Mouse (Mus musculus) kidney, embryonic 14.5 days (tissue): ENCODE measurements around the gene Nfic. TPM values are rescaled to one million over a fixed set of nuclear protein-coding genes. Genes with fewer than 3 reads are reported as not detected.

Source experiments
- ATAC-seq: fragments of 200-750 bp; cut with Nextera tagmentation; 2 replicates; pipeline ENCODE4 v1.8.0; 2017; ENCODE audit warnings: moderate number of reproducible peaks, mild to moderate bottlenecking, moderate TSS enrichment, moderate library complexity; ENCODE audit not compliant: low FRiP score, low TSS enrichment
- H3K27ac ChIP-seq: fragments of 300-500 bp; sonication (generic); 2 replicates; pipeline ENCODE4 v1.5.1; 2014; ENCODE audit warnings: low read depth, mild to moderate bottlenecking, low read length, moderate library complexity, mixed read lengths
- H3K27me3 ChIP-seq: fragments of 300-500 bp; sonication (generic); 2 replicates; pipeline ENCODE4 v1.6.1; 2014; ENCODE audit warnings: mild to moderate bottlenecking, low read length; ENCODE audit not compliant: control insufficient read depth, insufficient read depth
- H3K36me3 ChIP-seq: fragments of 300-500 bp; sonication (generic); 2 replicates; pipeline ENCODE4 v1.6.1; 2014; ENCODE audit warnings: low read length, mixed read lengths; ENCODE audit not compliant: control insufficient read depth, insufficient read depth
- H3K4me1 ChIP-seq: fragments of 300-500 bp; sonication (generic); 2 replicates; pipeline ENCODE4 v1.6.1; 2014; ENCODE audit warnings: low read length, mixed read lengths; ENCODE audit not compliant: control insufficient read depth, insufficient read depth
- H3K4me2 ChIP-seq: fragments of 300-500 bp; sonication (generic); replicated peaks from 2 replicates; pipeline ENCODE4 v1.6.1; 2014; ENCODE audit warnings: low read depth, mild to moderate bottlenecking, low read length
- H3K4me3 ChIP-seq: fragments of 300-500 bp; sonication (generic); 2 replicates; pipeline ENCODE4 v1.5.1; 2014; ENCODE audit warnings: mild to moderate bottlenecking, low read length
- H3K9ac ChIP-seq: fragments of 300-500 bp; sonication (generic); 2 replicates; pipeline ENCODE4 v1.6.1; 2014; ENCODE audit warnings: low read depth, mild to moderate bottlenecking, low read length, moderate library complexity
- H3K9me3 ChIP-seq: fragments of 300-500 bp; sonication (generic); 2 replicates; pipeline ENCODE4 v1.6.1; 2016; ENCODE audit warnings: low read length; ENCODE audit not compliant: control insufficient read depth
- WGBS: fragments of 180-500 bp; shearing (Covaris S2); extraction: QIAGEN DNeasy Blood & Tissue Kit; methylation state at CpG from one replicate; pipeline ENCODE4 v1.1.7; 2014; 5-methylcytosine and 5-hydroxymethylcytosine counted together
- polyA plus RNA-seq: library from polyadenylated mRNA; unstranded; fragments of >200 nt; fragmentation: Nextera tagmentation; extraction: Ambion mirVana; gene quantifications from 2 replicates; pipeline ENCODE4 v1.2.1, GENCODE M21; 2014

The Nfic gene
- polyA plus RNA-seq, 1 experiment from 2014 or later: 59.0 TPM

DNA sequence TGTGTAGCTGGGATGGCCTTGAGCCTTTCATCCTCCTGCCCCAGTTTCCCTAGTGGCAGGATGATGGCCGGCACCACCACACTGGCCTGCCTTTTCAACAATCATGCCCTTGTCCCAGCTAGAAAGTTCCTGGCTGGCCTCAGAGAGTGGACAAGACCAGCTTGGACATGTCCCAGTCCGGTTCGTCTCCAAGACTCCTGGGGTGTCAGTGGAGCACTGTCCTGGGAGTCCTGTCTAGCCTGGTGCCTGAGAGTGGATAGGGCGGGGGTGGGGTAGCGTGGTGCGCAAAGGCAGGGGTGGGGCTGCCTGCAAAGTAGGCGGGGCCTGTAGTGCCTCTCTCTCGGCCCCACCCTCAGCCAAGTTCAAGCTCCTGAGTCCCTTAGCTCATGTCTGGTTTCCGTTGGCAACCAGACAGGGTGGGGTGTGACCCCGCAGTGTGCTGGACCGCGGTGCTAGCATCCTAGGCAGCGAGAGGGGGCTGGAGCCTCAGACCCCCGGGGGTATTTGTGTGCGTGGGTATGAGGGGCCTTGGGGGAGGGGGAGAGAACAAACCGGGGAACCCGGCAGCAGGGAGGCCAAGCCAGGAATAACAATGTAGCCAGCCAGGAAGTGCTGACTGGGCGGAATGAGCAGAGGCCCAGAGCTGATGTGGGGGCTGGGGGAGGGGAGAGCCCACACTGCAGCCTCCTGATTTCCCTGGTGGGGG, 53.8 kb downstream of the Nfic start:
- ATAC-seq: peak; percentile 85
- 4% methylated on average over 18 of the region's 18 CpGs for whole genome bisulfite sequencing
- peak overlapping the region; percentile 14; the same call in 1 of the 2 replicates for H3K4me3 ChIP-seq

DNA sequence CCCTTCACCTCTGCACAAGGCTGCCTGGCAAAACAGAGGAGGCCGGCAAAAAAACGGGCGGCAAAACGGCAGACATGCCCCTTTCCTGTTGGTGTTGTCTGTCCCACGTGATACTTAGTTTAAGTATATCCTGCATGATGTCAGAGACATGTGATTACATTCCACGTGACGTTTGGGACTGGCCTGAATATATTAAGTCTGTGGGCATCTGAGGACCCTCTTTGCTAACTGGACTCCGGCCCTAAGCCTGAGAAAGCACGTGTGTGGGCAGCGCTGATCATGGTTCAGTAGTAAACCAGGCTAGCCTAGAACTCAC, 54.3 kb downstream of the Nfic start:
- no peak overlapping the region for H3K4me3 ChIP-seq
- ATAC-seq: 0 out of 2 replicates have a peak, but pooled peaks have one; percentile 0
- H3K27me3 ChIP-seq: 0 out of 2 replicates have a peak, but pooled peaks cover 5% of the 10 kb centered on the region
- H3K4me2 ChIP-seq: no peak overlapping the region
- no peaks in the 10 kb centered on the region for H3K9me3 ChIP-seq
- WGBS: 27% methylated on average over 10 of the region's 10 CpGs
- H3K9ac ChIP-seq: 0 out of 2 replicates have a peak overlapping the region, but pooled peaks have one; percentile 29
- peaks cover 33% of the 10 kb centered on the region for H3K4me1 ChIP-seq
- H3K36me3 ChIP-seq: peaks cover 54% of the 10 kb centered on the region
- H3K27ac ChIP-seq: peak overlapping the region; percentile 94

More for the DNA sequence above, 53.8 kb downstream of the Nfic start:
- H3K27me3 ChIP-seq: 0 out of 2 replicates have a peak, but pooled peaks cover 5% of the 10 kb centered on the region
- H3K4me2 ChIP-seq: peak overlapping the region; percentile 37
- H3K9me3 ChIP-seq: no peaks in the 10 kb centered on the region
- peak overlapping the region; percentile 94 for H3K27ac ChIP-seq
- peak overlapping the region; percentile 29 for H3K9ac ChIP-seq
- peaks cover 56% of the 10 kb centered on the region for H3K36me3 ChIP-seq
- H3K4me1 ChIP-seq: peaks cover 34% of the 10 kb centered on the region

DNA sequence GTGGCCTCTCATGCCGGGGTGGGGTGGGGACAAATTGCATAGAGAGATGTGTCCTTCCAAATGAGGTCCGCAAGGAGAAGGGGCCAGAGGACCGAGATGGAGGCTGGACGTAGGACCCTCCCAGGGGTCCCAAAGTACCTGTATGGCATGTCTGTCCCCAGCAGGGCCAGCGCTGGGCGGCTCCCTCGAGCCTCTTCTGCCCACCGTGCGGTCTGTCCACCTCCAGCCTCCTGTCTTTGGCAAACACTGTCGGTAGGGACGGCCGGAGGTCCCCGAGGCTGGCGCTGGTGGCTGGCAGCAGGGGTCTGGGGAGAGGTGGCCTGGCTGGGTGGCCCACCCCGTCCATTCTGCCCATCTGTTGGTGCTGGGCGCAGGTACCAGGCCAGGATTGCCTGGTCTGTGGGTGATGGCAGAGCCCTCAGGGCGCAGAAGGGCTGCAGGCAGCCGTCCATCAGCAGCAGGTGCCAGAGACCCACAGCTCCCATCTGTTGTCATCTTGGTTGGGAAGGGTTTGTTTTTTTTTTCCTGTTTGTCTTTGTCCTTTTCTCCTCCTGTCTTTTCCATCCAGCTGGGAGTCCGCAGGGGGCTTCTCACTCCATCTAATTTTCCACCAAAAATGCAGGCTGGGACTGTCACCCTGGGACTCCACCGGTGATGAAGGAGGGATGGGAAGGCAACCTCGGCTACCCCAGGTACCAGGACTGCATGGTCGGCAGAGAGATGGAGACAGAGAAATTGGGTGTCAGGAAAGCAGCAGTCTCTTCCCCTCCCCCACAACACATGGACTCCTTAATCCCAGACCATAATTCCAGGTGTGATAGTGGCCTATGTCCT, 54.8 kb downstream of the Nfic start:
- Histone ChIP-seq H3K4me2 (no peak overlapping the region), H3K9me3 (no peaks in the 10 kb centered on the region), H3K36me3 (peaks cover 49% of the 10 kb centered on the region), H3K27ac (no peak overlapping the region; the same call in 1 of the 2 replicates), H3K27me3 (0 out of 2 replicates have a peak, but pooled peaks cover 5% of the 10 kb centered on the region), H3K9ac (peak overlapping the region; percentile 40; the same call in 1 of the 2 replicates), H3K4me3 (no peak overlapping the region), H3K4me1 (peaks cover 33% of the 10 kb centered on the region)
- no peak for ATAC-seq
- 57% methylated on average over 22 of the region's 22 CpGs for WGBS

DNA sequence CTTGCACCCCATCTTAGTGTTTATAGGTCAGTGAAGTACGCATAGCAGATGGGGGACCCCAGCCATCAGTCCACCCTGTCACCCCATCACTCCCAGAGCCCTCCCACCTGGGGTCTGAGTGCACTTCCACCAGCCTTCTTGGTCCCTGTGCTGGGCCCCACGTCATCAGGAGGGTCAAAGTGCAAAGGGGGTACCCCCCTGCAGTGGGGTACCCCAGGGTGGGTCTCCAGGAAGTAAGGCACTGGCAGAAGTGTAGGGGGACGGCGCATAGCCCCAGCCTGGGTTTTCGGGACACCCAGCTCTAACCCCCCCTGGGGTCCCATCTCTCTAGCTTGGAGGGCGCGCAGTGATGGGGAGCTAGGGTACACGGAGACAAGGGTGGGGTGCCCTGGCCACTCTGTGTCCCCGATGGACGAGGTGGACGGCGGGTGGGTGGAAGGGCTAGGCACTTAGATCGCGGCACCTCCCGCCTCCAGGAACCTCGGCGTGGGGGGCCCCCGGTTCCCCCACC, 55.6 kb downstream of the Nfic start:
- 0 out of 2 replicates have a peak, but pooled peaks cover 5% of the 10 kb centered on the region for H3K27me3 ChIP-seq
- no peak overlapping the region for H3K27ac ChIP-seq
- no peak overlapping the region for H3K9ac ChIP-seq
- WGBS: 85% methylated on average over 18 of the region's 18 CpGs
- H3K9me3 ChIP-seq: no peaks in the 10 kb centered on the region
- no peak for ATAC-seq
- H3K4me3 ChIP-seq: no peak overlapping the region
- H3K4me1 ChIP-seq: peaks cover 33% of the 10 kb centered on the region
- H3K4me2 ChIP-seq: no peak overlapping the region
- peaks cover 47% of the 10 kb centered on the region for H3K36me3 ChIP-seq

DNA sequence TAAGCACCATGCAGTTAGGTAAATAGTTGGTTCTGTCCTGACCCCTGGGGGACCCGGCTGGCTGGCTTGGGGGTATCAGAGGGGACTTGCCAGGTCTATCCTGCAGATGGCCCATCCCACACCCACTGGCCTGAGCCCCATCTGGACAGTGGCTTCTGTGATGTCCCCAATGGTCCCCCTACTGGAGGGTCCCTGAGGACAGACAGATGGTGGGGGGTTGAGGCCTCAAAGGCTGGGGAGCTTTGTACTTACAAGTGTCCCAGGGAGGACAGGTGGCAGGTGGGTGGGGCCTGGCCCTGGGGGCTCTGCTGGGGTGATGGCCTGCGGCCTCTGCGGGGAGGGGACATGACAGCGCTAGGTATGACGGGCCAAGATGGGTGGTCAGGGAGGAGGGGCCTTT, 56.1 kb downstream of the Nfic start:
- 77% methylated on average over 5 of the region's 5 CpGs for WGBS
- Histone ChIP-seq H3K4me1 (peaks cover 33% of the 10 kb centered on the region), H3K36me3 (peaks cover 47% of the 10 kb centered on the region)

DNA sequence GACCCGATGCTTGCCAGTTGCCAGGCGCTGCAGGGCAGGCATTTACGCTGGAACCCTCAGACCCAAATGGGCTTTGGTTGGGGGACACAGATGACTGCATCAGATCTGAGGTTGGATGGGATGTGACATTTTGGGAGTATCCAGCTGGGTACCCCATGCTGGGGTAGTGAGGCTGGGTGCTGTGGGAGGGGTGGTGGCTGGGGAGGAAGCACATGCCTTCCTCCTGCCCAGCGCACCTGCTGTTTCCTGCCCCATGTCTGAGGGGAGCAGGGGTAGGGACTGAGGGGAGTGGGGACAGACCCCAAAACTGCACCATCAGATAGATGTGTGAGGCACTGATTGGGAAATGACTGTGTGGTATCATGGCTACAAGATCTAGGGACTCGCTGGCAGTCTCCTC, 58.7 kb downstream of the Nfic start:
- Histone ChIP-seq H3K4me1 (peaks cover 23% of the 10 kb centered on the region), H3K36me3 (peaks cover 34% of the 10 kb centered on the region), H3K9me3 (no peaks in the 10 kb centered on the region), H3K4me2 (no peak overlapping the region), H3K4me3 (no peak overlapping the region), H3K27ac (no peak overlapping the region), H3K27me3 (0 out of 2 replicates have a peak, but pooled peaks cover 5% of the 10 kb centered on the region), H3K9ac (no peak overlapping the region)
- WGBS: 70% methylated on average over 5 of the region's 5 CpGs
- no peak for ATAC-seq

More for the DNA sequence above, 56.1 kb downstream of the Nfic start:
- no peak overlapping the region for H3K9ac ChIP-seq
- H3K4me2 ChIP-seq: no peak overlapping the region
- 0 out of 2 replicates have a peak, but pooled peaks cover 5% of the 10 kb centered on the region for H3K27me3 ChIP-seq
- H3K4me3 ChIP-seq: no peak overlapping the region
- no peak for ATAC-seq
- no peaks in the 10 kb centered on the region for H3K9me3 ChIP-seq
- H3K27ac ChIP-seq: no peak overlapping the region

DNA sequence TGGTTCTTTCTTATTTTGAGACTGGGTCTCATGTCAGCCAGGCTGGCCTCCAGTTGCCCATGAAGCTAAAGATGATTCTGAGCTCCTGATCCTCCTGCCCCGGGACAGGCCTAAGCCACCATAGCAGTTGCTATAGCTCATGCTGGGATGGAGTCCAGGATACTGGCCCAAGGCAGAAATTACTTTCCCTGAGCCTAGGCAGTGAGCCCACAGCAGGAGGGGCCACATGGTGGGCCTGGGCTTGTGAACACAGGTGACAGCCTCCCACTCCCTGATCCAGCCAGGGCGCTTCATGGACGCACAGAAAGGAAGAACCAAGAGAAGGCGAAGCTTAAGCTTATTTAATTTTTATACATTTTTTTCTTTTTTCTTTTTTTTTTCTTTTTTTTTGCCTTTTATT, 59.6 kb downstream of the Nfic start:
- H3K36me3 ChIP-seq: peaks cover 36% of the 10 kb centered on the region
- peaks cover 15% of the 10 kb centered on the region for H3K4me1 ChIP-seq
- H3K27me3 ChIP-seq: 0 out of 2 replicates have a peak, but pooled peaks cover 5% of the 10 kb centered on the region
- ATAC-seq: no peak
- no peak overlapping the region for H3K27ac ChIP-seq
- no peak overlapping the region for H3K4me2 ChIP-seq
- no peak overlapping the region for H3K4me3 ChIP-seq
- no peak overlapping the region for H3K9ac ChIP-seq
- no peaks in the 10 kb centered on the region for H3K9me3 ChIP-seq
- 91% methylated on average over 4 of the region's 4 CpGs for WGBS

DNA sequence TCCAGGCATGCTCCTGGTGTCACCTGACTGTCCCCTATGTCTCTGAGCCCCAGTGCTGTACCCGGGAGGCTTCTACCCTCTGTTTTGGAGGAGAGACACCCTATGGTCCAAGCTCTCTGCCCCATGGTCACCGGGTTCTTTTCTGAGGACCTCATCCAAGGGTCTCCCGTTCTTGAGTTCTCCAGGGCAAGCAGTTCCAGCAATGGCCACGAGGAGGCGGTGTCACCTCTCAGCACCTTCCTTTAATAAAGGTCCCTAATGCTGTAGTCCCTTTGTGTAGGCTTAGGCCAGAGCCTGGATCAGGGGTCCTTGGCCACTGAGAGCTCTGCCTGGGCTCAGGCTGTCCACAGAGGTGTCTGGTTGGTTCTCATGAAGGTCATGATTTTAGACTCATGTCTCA, 60.3 kb downstream of the Nfic start:
- ATAC-seq: no peak
- Histone ChIP-seq H3K9me3 (no peaks in the 10 kb centered on the region), H3K4me1 (peaks cover 13% of the 10 kb centered on the region), H3K36me3 (peaks cover 29% of the 10 kb centered on the region), H3K27me3 (no peaks in the 10 kb centered on the region), H3K4me2 (no peak overlapping the region), H3K4me3 (no peak overlapping the region), H3K27ac (no peak overlapping the region), H3K9ac (no peak overlapping the region)
- WGBS: 23% methylated on average over 5 of the region's 5 CpGs
